Mouse (Mus musculus) WW6 (cell line): ENCODE measurements around the gene Exosc8.
"Not testable (repeated sequence)": the region's sequence is repeated elsewhere in the genome, so short reads cannot be mapped to it uniquely, and the experiment has no call there.

Experiments
- DNase-seq: peaks from one replicate; pipeline ENCODE4 v3.0.0-alpha.2; 2013; ENCODE audit warnings: low read depth, low spot score

Gene Exosc8

GRCm38 (mm10) chr3:54735247-54736046, at the start of gene Exosc8, which contains the start of gene Alg5:
Gene Exosc8, minus strand, starts transcription at chr3:54735393.
Gene Alg5, plus strand, starts transcription at chr3:54735539.
- DNase-seq = peak; percentile 26

- no peak for DNase-seq
Measured at GRCm38 (mm10) chr3:54775989-54776631, 40.9 kb upstream of the Exosc8 start.

DNA sequence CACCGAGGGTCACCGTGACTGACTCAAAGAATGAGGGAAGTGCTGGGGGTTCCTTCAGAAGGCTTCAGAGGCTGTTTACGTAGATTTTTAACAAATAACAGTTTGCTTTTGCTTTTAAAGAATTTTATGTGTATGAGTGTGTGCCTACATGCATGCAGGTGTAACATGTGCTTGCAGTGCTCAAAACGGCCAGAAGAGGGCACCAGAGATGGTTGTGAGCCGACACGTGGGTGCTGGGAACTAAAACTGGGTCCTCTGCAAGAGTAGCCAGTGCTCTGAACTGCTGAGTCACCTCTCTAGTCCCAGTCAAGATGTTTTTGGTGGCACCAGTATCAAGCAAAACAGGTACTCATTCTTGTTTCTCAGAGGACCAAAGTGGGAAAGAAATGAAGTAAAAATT, 38.4 kb upstream of the Exosc8 start:
- DNase-seq = no peak

DNA sequence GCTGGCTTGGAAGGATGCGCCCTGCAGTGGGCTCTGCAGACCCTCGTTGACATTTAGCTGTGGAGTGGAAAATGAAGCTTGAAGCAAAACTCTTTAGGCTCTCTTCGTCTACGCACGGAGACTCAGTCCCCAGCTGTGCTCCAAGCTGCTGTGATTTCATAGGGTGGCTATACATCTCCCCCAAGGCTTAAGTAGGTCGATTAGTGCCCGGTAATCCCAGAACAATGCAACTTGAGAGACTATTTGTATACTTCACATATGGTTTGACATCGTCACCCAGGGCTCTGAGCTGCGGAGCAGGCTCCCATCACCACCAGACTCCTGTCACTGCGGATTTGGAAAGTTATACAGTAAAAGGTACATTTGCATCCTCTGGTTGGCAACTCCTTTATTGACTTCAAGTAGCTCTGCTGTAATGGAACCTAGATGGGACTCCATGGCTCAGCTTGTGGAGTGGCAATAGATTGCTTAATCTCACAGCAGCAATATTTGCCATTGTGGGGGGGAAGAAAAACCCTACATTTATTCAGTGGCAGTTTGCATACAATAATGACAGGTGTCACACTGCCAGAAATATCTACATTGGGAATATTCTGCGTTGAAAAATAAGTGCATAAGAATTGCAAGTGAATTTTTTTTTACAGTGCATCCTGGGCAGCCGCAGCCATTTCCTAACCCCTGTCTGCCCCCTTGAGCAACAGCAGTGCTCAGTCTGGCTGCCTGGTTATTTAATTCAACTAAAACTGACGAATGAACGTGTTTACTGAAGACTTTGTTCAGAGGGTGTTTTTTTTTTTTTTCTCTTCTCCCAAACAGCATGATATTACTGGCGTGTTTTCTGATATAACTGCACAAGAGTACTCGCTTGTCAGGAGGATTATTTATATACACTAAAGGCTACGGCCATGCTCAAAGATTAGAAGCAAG, 34.4 kb upstream of the Exosc8 start:
- DNase-seq = no peak

GRCm38 (mm10) chr3:54768592-54768991, 33.4 kb upstream of the Exosc8 start:
- no peak for DNase-seq

- DNase-seq = no peak
Measured at GRCm38 (mm10) chr3:54766811-54767210, 31.6 kb upstream of the Exosc8 start.

GRCm38 (mm10) chr3:54766034-54766433, 30.8 kb upstream of the Exosc8 start:
- no peak for DNase-seq

- not testable (repeated sequence) for DNase-seq
Measured at GRCm38 (mm10) chr3:54765521-54765920, 30.3 kb upstream of the Exosc8 start.

GRCm38 (mm10) chr3:54764418-54764817, 29.2 kb upstream of the Exosc8 start:
- DNase-seq = no peak

DNA sequence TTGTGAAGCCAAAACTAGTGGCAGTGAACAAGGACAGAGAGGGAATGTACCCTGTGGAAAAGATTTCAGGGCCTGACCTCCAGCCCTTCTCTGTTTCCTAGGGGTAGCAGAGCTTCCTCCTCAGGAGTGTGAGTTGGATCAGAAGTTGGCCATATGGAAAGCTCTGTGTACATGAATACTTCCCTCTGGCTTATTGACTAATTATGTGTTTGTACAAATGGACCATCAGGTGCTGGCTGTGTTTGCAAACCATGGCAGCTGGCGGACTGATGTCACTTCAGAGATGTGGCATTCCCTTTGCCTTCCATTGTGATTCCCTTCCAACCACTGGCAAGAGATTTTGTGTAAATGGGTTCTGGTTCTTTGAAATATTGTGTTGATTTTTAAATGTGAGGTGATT, 26.1 kb upstream of the Exosc8 start:
- DNase-seq = no peak

GRCm38 (mm10) chr3:54760321-54761115, 25.3 kb upstream of the Exosc8 start:
- DNase-seq = no peak

DNA sequence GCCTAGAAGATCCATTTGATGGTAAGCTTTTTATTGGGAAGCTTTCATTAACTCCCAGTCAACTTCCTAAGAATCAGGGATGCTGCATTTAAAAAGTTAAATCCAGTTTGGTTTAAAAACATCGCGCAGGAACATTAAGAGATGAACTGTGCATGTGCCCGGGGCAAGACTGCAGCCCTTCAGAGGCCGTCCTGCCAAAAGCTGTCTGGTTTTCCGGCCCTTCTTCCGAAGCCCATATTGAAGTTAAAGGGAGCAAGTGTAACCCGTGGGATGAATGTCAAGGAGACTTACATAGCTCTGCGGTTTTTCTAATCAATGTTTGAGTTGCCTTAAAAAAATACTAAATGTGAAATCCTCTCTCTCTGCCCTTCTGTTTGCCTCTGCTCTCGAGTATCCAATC, 24.0 kb upstream of the Exosc8 start:
- DNase-seq = no peak

DNA sequence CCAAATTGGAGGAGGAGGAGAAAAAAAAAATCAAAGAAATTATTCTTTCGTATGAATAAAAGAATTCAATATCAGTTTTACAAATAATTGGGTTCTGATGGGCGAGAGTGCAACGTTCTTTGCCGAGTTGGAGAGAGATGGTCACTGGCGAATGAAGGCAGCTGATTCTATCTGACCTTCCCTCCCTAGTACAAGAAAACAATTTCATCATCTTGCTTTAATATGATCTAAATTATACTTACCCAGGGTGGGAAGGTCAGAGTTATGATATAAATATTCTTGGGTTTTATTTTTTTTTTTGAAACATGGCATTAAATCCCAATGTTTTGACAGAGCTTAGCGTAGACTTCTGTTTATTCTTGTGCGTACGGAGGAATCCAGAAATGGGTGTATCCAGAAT, 22.3 kb upstream of the Exosc8 start:
- no peak for DNase-seq

- DNase-seq = no peak
Measured at GRCm38 (mm10) chr3:54756058-54756457, 20.9 kb upstream of the Exosc8 start.

GRCm38 (mm10) chr3:54755145-54756041, 20.2 kb upstream of the Exosc8 start, which contains the start of gene Smad9:
Gene Smad9, plus strand, starts transcription at chr3:54755582.
- no peak for DNase-seq

- no peak for DNase-seq
Measured at GRCm38 (mm10) chr3:54753411-54753810, 18.2 kb upstream of the Exosc8 start.

- no peak for DNase-seq
Measured at GRCm38 (mm10) chr3:54745799-54746198, 10.6 kb upstream of the Exosc8 start.

DNA sequence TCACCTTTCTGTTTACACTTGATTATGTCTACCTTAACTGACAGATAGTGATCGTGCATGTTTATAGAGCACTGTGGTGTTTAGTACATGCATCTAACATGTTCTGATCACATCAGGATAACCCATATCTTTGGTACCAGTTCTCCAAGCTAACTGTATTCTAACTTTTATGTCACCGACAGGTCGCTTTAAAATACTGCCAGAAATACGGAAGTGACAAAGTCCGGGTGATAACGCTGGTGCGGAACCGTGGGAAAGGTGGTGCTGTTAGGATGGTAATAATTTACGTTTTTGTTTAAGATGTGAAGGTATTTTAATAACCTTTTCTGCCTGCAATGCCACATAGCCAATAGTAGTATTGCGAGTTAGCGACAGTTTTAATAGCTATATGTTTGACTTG, 6.8 kb upstream of the Exosc8 start:
- no peak for DNase-seq

DNA sequence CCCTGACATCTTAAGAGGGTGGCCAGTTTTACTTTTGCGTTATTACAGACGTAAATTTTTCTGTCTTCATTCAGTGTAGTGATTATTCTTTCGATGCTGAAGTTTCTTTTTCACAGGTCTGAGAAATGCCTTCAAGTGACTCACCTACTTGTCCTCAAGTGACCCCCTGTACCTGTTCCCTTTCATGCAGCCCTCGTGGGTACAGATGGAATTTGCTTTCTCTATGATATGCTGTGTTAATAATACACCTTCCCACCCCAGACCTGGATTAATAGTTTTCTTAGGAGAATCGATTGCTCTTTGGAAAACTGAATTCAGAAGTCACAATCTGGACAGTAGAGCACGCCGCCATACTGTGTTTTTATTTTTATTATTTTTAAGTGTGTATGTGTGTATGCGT, 2.1 kb upstream of the Exosc8 start:
- no peak for DNase-seq
